Mouse (Mus musculus) liver, embryonic 14.5 days (tissue): ENCODE measurements around the gene Ergic1.

Experiments
- CTCF ChIP-seq: IDR thresholded peaks from 2 replicates; pipeline ENCODE4 v1.5.1; 2016; ENCODE audit warnings: antibody characterized with exemption, low read depth, control low read depth
- EP300 ChIP-seq: IDR thresholded peaks from 2 replicates; pipeline ENCODE4 v1.6.1; 2016; ENCODE audit warnings: antibody characterized with exemption, low read depth

- TF ChIP-seq CTCF (no peak), EP300 (no peak)
Measured at GRCm38 (mm10) chr17:26701565-26701964, 140.3 kb downstream of the Ergic1 start.
